In the genomic region with DNA sequence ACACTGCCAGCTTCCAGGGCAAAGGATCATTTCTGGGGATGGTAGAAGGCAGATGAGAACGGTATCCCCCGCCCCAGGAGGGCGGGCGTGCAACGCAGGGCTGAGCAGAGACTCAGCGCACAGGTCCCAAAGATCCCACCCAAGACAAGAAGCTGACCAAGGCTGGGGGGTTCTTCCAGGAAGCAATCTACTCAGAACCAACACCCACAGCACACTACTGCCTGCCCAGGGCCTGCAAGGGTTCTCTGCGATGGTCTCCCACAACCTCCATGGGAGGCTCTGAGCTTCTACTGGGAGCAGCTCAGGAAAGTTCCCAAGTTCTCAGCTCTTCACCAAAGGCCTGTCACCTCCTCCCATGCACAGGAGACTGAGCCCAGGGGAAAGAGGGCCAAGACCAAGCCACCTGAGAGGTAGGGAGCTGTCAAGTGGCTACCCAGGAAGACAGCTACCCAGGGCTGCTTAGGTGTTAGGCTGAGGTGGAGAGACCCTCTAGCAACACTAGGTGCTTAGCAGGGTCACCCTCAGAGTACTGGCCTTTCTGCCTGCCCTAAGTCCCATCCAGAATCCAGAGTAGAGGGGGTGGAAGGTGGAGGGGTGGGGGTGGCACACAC, we compare ENCODE assay signal across 12 mouse cellular contexts. TPM values are rescaled to one million over a fixed set of nuclear protein-coding genes. Genes with fewer than 3 reads are reported as not detected.
DNase-seq lines count a peak whose midpoint lies in the region; ATAC-seq and TF ChIP-seq lines count a peak whose summit lies in the region.
"Had no signal": no experiment of that assay in that cellular context is flagged by ENCODE, and none has a peak within 500 bp of the region (broad histone marks: within the 10 kb centered on the region; RNA-seq: fewer than 3 reads in every experiment).

No protein-coding gene starts in this region.

- DNase-seq in liver, embryonic 11.5 days (ENCODE audit: low spot score), result no peak
- no peak for DNase-seq in liver
- no peak for DNase-seq in limb, embryonic 14.5 days (ENCODE audit: low spot score)
- no peak for DNase-seq in adrenal gland, adult (ENCODE audit: inconsistent age in 2 of 2, low spot score in 1 of 2)
- no peak for DNase-seq in adrenal gland, postnatal 10 days
- DNase-seq: left cerebral cortex, postnatal 4 days had no signal

- H3K27me3 ChIP-seq in liver, embryonic 11.5 days (replicated peaks; ENCODE audit: control insufficient read depth, insufficient read depth, low read length), result peaks cover 93% of the 10 kb centered on the region
- peaks cover 40% of the 10 kb centered on the region for H3K27me3 ChIP-seq in forebrain, embryonic 16.5 days (replicated peaks; ENCODE audit: control insufficient read depth, insufficient read depth, low read length)
- H3K27me3 ChIP-seq in limb, embryonic 14.5 days (ENCODE audit: control insufficient read depth, insufficient read depth, low read length), result peaks cover 59% of the 10 kb centered on the region

- TF ChIP-seq CTCF in olfactory bulb, adult 2 months (IDR thresholded peaks at IDR 0.05; ENCODE audit: insufficient read depth, low read depth, low read length), result no peak

- no peak overlapping the region for H3K27ac ChIP-seq in liver, embryonic 11.5 days (ENCODE audit: low read depth, low read length)
- H3K27ac ChIP-seq in forebrain, embryonic 16.5 days (ENCODE audit: low read length), result no peak overlapping the region
- H3K27ac ChIP-seq in limb, embryonic 14.5 days (replicated peaks; ENCODE audit: low read depth, low read length), result no peak overlapping the region
- H3K27ac ChIP-seq in olfactory bulb, adult 2 months (ENCODE audit: insufficient read depth, low read depth, low read length), result peak overlapping the region; percentile 91

- peaks cover 4% of the 10 kb centered on the region; the same call in 1 of the 2 replicates for H3K4me1 ChIP-seq in liver, embryonic 11.5 days (replicated peaks; ENCODE audit: control insufficient read depth, insufficient read depth, low read length)
- H3K4me1 ChIP-seq in forebrain, embryonic 16.5 days (replicated peaks; ENCODE audit: control insufficient read depth, insufficient read depth, low read length), result peaks cover 17% of the 10 kb centered on the region
- H3K4me1 ChIP-seq in limb, embryonic 14.5 days (ENCODE audit: control insufficient read depth, insufficient read depth, low read length), result peaks cover 13% of the 10 kb centered on the region
- H3K4me1 ChIP-seq in olfactory bulb, adult 2 months (ENCODE audit: control insufficient read depth, insufficient read depth, low read length), result peaks cover 68% of the 10 kb centered on the region

- H3K4me2 ChIP-seq in liver, embryonic 11.5 days, result no peak overlapping the region
- peak overlapping the region; percentile 92 for H3K4me2 ChIP-seq in forebrain, embryonic 16.5 days (ENCODE audit: low read length)
- H3K4me2 ChIP-seq in limb, embryonic 14.5 days (replicated peaks; ENCODE audit: low read depth, low read length, severe bottlenecking), result peak overlapping the region; percentile 99; the same call in 1 of the 2 replicates

- H3K9ac ChIP-seq in liver, embryonic 11.5 days (ENCODE audit: low read depth, low read length), result no peak overlapping the region
- H3K9ac ChIP-seq in forebrain, embryonic 16.5 days (replicated peaks; ENCODE audit: low read depth, low read length), result no peak overlapping the region
- H3K9ac ChIP-seq in limb, embryonic 14.5 days (ENCODE audit: low read depth, low read length, severe bottlenecking), result no peak overlapping the region
- H3K9ac ChIP-seq: heart, embryonic 12.5 days had no signal

- no peaks in the 10 kb centered on the region for H3K36me3 ChIP-seq in liver, embryonic 11.5 days (ENCODE audit: control insufficient read depth, insufficient read depth, low read length)
- no peaks in the 10 kb centered on the region for H3K36me3 ChIP-seq in forebrain, embryonic 16.5 days (ENCODE audit: control insufficient read depth, insufficient read depth)
- no peaks in the 10 kb centered on the region for H3K36me3 ChIP-seq in limb, embryonic 14.5 days (ENCODE audit: control insufficient read depth, insufficient read depth, low read length)
- H3K36me3 ChIP-seq: heart, embryonic 12.5 days had no signal

- H3K4me3 ChIP-seq in liver, embryonic 11.5 days (ENCODE audit: low read depth, low read length), result 0 out of 2 replicates have a peak overlapping the region, but pooled peaks have one; percentile 48
- peak overlapping the region; percentile 60 for H3K4me3 ChIP-seq in forebrain, embryonic 16.5 days (replicated peaks; ENCODE audit: low read length)
- H3K4me3 ChIP-seq in limb, embryonic 14.5 days (replicated peaks; ENCODE audit: low read length), result peak overlapping the region; percentile 55; the same call in 1 of the 2 replicates
- peak overlapping the region; percentile 68 for H3K4me3 ChIP-seq in olfactory bulb, adult 2 months (ENCODE audit: insufficient read depth, low read depth, low read length)
- H3K4me3 ChIP-seq: myocyte had no signal

- 85% methylated on average over 7 of the region's 7 CpGs for WGBS in liver, embryonic 11.5 days
- WGBS in forebrain, embryonic 16.5 days, result 87% methylated on average over 7 of the region's 7 CpGs
- 90% methylated on average over 7 of the region's 7 CpGs for WGBS in limb, embryonic 14.5 days
- 63% methylated on average over 7 of the region's 7 CpGs for WGBS in olfactory bulb, adult 2 months

- ATAC-seq in liver, embryonic 11.5 days (replicated peaks; ENCODE audit: low FRiP score), result no peak
- no peak for ATAC-seq in forebrain, embryonic 16.5 days
- ATAC-seq in limb, embryonic 14.5 days (ENCODE audit: low FRiP score, low read depth), result no peak
- ATAC-seq in CD4-positive, CD25-positive, alpha-beta regulatory T cell, adult 4 months, result no peak
- ATAC-seq: intestine, postnatal 0 days had no signal

- no peak for TF ChIP-seq POLR2A in limb, embryonic 14.5 days (IDR thresholded peaks at IDR 0.05; ENCODE audit: borderline replicate concordance, extremely low read depth, insufficient read depth, insufficient read length)
- no peak for TF ChIP-seq POLR2A in olfactory bulb, adult 2 months (IDR thresholded peaks at IDR 0.05; ENCODE audit: insufficient read depth, low read depth, low read length)

- H3K9me3 ChIP-seq in liver, embryonic 11.5 days (ENCODE audit: control insufficient read depth, low read length), result no peaks in the 10 kb centered on the region
- H3K9me3 ChIP-seq in forebrain, embryonic 16.5 days (ENCODE audit: control insufficient read depth, low read length), result no peaks in the 10 kb centered on the region
- no peaks in the 10 kb centered on the region for H3K9me3 ChIP-seq in limb, embryonic 14.5 days (ENCODE audit: control insufficient read depth, low read length)
- H3K9me3 ChIP-seq: heart, embryonic 12.5 days had no signal

RNA-seq across cellular contexts. Expression of gene Grm4, which starts 10.0 kb away (rescaled TPM):
- polyA plus RNA-seq in liver, embryonic 11.5 days (2014; fragmentation: Nextera tagmentation; extraction: Ambion mirVana), result 0.12 and 0.18 TPM in 2 replicates
- polyA plus RNA-seq in forebrain, embryonic 16.5 days (2015; fragmentation: Nextera tagmentation; extraction: Ambion mirVana), result 3.0 and 4.0 TPM in 2 replicates
- polyA plus RNA-seq in limb, embryonic 14.5 days (2012; rRNA removed), result 1.6 and 2.2 TPM in 2 replicates
- 0.75 and 1.0 TPM in 2 replicates for polyA plus RNA-seq in limb, embryonic 14.5 days (2014; fragmentation: Nextera tagmentation; extraction: Ambion mirVana)
- not detected in 2 replicates for polyA plus RNA-seq in olfactory bulb, adult 2 months (2012; ENCODE audit: insufficient read depth, insufficient read length, low replicate concordance, missing spikeins)
- polyA plus RNA-seq in CD4-positive, CD25-positive, alpha-beta regulatory T cell, adult 4 months (2017; shearing (Covaris generic)), result not detected
- 1 to 10 TPM; 1.9 to 3.5 TPM for total RNA-seq in adrenal gland, postnatal 10 days (2021)
- polyA plus RNA-seq: myocyte had no signal

RNA-seq across cellular contexts. Expression of gene Hmga1, which starts 45.1 kb away (rescaled TPM):
- 667 and 675 TPM in 2 replicates for polyA plus RNA-seq in liver, embryonic 11.5 days (2014; fragmentation: Nextera tagmentation; extraction: Ambion mirVana)
- 107 and 113 TPM in 2 replicates for polyA plus RNA-seq in forebrain, embryonic 16.5 days (2015; fragmentation: Nextera tagmentation; extraction: Ambion mirVana)
- 196 and 250 TPM in 2 replicates for polyA plus RNA-seq in limb, embryonic 14.5 days (2012; rRNA removed)
- polyA plus RNA-seq in limb, embryonic 14.5 days (2014; fragmentation: Nextera tagmentation; extraction: Ambion mirVana), result 227 and 235 TPM in 2 replicates
- polyA plus RNA-seq in olfactory bulb, adult 2 months (2012; ENCODE audit: insufficient read depth, insufficient read length, low replicate concordance, missing spikeins), result not detected in 2 replicates
- 10 to 100 TPM; 82.7 to 84.0 TPM for polyA plus RNA-seq in CD4-positive, CD25-positive, alpha-beta regulatory T cell, adult 4 months (2017; shearing (Covaris generic))
- 10 to 100 TPM; 27.0 to 29.5 TPM for total RNA-seq in adrenal gland, postnatal 10 days (2021)

RNA-seq across cellular contexts. Expression of gene AI413582, which starts 54.3 kb away (rescaled TPM):
- polyA plus RNA-seq in liver, embryonic 11.5 days (2014; fragmentation: Nextera tagmentation; extraction: Ambion mirVana), result 23.6 and 28.4 TPM in 2 replicates
- polyA plus RNA-seq in forebrain, embryonic 16.5 days (2015; fragmentation: Nextera tagmentation; extraction: Ambion mirVana), result 31.9 and 49.8 TPM in 2 replicates
- polyA plus RNA-seq in limb, embryonic 14.5 days (2012; rRNA removed), result 24.1 and 28.0 TPM in 2 replicates
- polyA plus RNA-seq in limb, embryonic 14.5 days (2014; fragmentation: Nextera tagmentation; extraction: Ambion mirVana), result 31.4 and 31.9 TPM in 2 replicates
- polyA plus RNA-seq in olfactory bulb, adult 2 months (2012; ENCODE audit: insufficient read depth, insufficient read length, low replicate concordance, missing spikeins), result not detected in 2 replicates
- polyA plus RNA-seq in CD4-positive, CD25-positive, alpha-beta regulatory T cell, adult 4 months (2017; shearing (Covaris generic)), result 100 to 1,000 TPM; 106 to 112 TPM
- 10 to 100 TPM; 10.8 to 15.5 TPM for total RNA-seq in adrenal gland, postnatal 10 days (2021)

Comparison
In these comparisons a context has a peak if more than half of its experiments do, and no peak if none do; other contexts are left out.
1. RNA of gene AI413582, which starts 54.3 kb away (polyA plus RNA-seq): 106 to 112 TPM in CD4-positive, CD25-positive, alpha-beta regulatory T cell, adult 4 months, 31.9 to 49.8 TPM in forebrain, embryonic 16.5 days, 24.1 to 31.9 TPM in limb, embryonic 14.5 days and 23.6 to 28.4 TPM in liver, embryonic 11.5 days; not detected in olfactory bulb, adult 2 months; every median in the first group is over 10 times any median in the second.
2. Peak in every context shown above with its lines, with median percentiles within 50 percentile points of each other: H3K4me3 ChIP-seq.